Mouse (Mus musculus) heart, embryonic 16.5 days (tissue): ENCODE measurements around the gene Hist1h4b. TPM values are rescaled to one million over a fixed set of nuclear protein-coding genes. Genes with fewer than 3 reads are reported as not detected.
"Not testable (repeated sequence)": the region's sequence is repeated elsewhere in the genome, so short reads cannot be mapped to it uniquely, and the experiment has no call there.

Source experiments
- ATAC-seq: fragments of 200-750 bp; cut with Nextera tagmentation; replicated peaks from 2 replicates; pipeline ENCODE4 v1.8.0; 2017; ENCODE audit warnings: moderate number of reproducible peaks; ENCODE audit not compliant: insufficient read depth, low FRiP score; ENCODE audit errors: extremely low read depth
- H3K27ac ChIP-seq: fragments of 300-500 bp; sonication (generic); 2 replicates; pipeline ENCODE4 v1.5.1; 2014; ENCODE audit warnings: mild to moderate bottlenecking, low read length, control low read depth, moderate library complexity
- H3K27me3 ChIP-seq: fragments of 300-500 bp; sonication (generic); 2 replicates; pipeline ENCODE4 v1.6.1; 2014; ENCODE audit warnings: low read length, mixed read lengths; ENCODE audit not compliant: control insufficient read depth, insufficient read depth
- H3K36me3 ChIP-seq: fragments of 300-500 bp; sonication (generic); 2 replicates; pipeline ENCODE4 v1.6.1; 2014; ENCODE audit not compliant: control insufficient read depth, insufficient read depth
- H3K4me1 ChIP-seq: fragments of 300-500 bp; sonication (generic); 2 replicates; pipeline ENCODE4 v1.6.1; 2014; ENCODE audit warnings: low read length, mixed read lengths; ENCODE audit not compliant: control insufficient read depth, insufficient read depth
- H3K4me2 ChIP-seq: fragments of 300-500 bp; sonication (generic); 2 replicates; pipeline ENCODE4 v1.6.1; 2014; ENCODE audit warnings: low read depth, mild to moderate bottlenecking, control low read depth, low read length
- H3K4me3 ChIP-seq: fragments of 300-500 bp; sonication (generic); 2 replicates; pipeline ENCODE4 v1.5.1; 2014; ENCODE audit warnings: mild to moderate bottlenecking, control low read depth, low read length
- H3K9ac ChIP-seq: fragments of 300-500 bp; sonication (generic); 2 replicates; pipeline ENCODE4 v1.6.1; 2014; ENCODE audit warnings: low read length, control low read depth
- H3K9me3 ChIP-seq: fragments of 300-500 bp; sonication (generic); replicated peaks from 2 replicates; pipeline ENCODE4 v1.6.1; 2016; ENCODE audit warnings: low read length; ENCODE audit not compliant: control insufficient read depth
- WGBS: fragments of 180-500 bp; shearing (Covaris S2); extraction: QIAGEN DNeasy Blood & Tissue Kit; methylation state at CpG from one replicate; pipeline ENCODE4 v1.1.7; 2014; 5-methylcytosine and 5-hydroxymethylcytosine counted together
- polyA plus RNA-seq: library from polyadenylated mRNA; unstranded; fragments of >200 nt; fragmentation: Nextera tagmentation; extraction: Ambion mirVana; gene quantifications from 2 replicates; pipeline ENCODE4 v1.2.1, GENCODE M21; 2015

The Hist1h4b gene
- polyA plus RNA-seq, 1 experiment from 2014 or later = 1.5 TPM

DNA sequence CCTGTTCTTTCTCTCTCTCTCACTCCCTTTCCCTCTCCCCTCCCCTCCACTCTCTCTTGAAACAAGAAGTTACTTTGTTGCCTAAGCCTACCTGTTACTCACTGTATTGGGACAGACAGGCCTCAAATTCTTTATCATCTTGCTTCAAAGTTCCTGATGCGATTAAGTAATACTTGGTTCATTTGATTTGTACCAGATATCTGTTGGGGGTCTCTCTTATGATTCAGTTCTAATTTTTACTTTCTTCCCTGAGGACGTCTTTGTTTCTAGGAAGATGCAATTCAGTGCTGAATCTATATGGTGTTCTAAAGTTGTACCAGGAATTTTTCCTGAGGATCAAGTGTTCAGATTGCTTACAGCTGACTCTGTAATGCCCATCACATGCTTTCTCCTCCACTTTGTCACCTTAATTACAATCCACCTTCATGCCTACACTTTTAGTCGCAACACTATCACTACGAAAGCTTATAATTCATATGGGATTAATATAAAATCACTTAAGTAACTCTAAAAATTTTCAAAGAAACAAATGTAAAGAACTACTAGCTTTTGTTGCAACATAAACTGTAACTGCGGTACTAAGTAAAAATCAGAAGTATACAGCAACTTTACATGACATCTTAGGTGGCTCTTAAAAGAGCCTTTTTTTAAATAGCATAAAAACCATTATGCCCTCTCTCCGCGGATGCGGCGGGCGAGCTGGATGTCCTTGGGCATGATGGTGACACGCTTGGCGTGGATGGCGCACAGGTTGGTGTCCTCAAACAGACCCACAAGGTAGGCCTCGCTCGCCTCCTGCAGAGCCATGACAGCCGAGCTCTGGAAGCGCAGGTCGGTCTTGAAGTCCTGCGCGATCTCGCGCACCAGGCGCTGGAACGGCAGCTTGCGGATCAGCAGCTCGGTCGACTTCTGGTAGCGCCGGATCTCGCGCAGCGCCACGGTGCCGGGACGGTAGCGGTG, 12.1 kb upstream of the Hist1h4b start:
- Histone ChIP-seq H3K27me3 (no peaks in the 10 kb centered on the region), H3K9ac (peak overlapping the region; percentile 72), H3K4me1 (peaks cover 27% of the 10 kb centered on the region), H3K9me3 (no peaks in the 10 kb centered on the region), H3K27ac (peak overlapping the region; percentile 67), H3K4me2 (peak overlapping the region; percentile 77), H3K4me3 (peak overlapping the region; percentile 56), H3K36me3 (no peaks in the 10 kb centered on the region)
- no peak for ATAC-seq
- WGBS = 4% methylated on average over 19 of the region's 36 CpGs

DNA sequence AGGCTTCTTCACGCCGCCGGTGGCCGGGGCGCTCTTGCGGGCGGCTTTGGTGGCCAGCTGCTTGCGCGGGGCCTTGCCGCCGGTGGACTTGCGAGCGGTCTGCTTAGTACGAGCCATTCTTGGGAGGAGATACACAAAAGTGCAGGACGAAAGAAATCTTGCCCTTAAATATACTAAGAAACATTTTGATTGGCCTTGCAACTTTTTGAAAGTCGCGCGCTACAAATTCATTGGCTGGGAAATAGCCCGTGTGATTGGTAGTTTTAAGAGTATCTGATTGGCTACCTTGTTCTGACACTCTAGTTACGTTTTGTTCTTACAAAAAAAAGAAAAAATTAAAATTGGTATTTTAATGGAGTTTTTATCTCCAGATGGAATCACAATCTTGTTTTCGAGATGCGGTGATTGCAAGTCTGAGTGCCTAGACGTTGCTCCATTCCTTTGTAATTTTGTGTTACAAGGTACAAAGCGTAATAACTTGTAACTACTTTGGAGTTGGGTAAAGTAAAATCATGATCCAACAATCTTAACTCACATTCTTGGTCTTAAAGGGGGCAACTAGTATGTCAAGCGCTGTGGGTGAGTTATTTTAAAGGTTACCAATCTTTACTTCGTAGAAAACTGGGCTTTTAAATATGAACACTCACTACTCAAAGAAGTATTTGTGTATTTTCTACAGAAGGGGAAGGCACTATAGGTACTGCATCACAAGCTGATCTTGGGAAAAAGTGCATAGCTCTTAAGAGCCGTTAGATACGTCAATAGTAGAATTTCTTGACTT, 11.2 kb upstream of the Hist1h4b start, which contains the start of gene Hist1h3c:
Gene Hist1h3c (minus strand): TSS at position 222 of the 781 bp plus-strand sequence.
- Histone ChIP-seq H3K27ac (peak within 1 kb of the TSS; percentile 99), H3K4me2 (peak within 1 kb of the TSS; percentile 77), H3K4me3 (peak within 1 kb of the TSS; percentile 56), H3K4me1 (peaks cover 23% of the 10 kb centered on the region), H3K27me3 (no peaks in the 10 kb centered on the region), H3K9me3 (no peaks in the 10 kb centered on the region), H3K36me3 (no peaks in the 10 kb centered on the region), H3K9ac (peak within 1 kb of the TSS; percentile 77)
- under 1% methylated on average over 28 of the region's 28 CpGs for WGBS
- ATAC-seq = peak; percentile 52

DNA sequence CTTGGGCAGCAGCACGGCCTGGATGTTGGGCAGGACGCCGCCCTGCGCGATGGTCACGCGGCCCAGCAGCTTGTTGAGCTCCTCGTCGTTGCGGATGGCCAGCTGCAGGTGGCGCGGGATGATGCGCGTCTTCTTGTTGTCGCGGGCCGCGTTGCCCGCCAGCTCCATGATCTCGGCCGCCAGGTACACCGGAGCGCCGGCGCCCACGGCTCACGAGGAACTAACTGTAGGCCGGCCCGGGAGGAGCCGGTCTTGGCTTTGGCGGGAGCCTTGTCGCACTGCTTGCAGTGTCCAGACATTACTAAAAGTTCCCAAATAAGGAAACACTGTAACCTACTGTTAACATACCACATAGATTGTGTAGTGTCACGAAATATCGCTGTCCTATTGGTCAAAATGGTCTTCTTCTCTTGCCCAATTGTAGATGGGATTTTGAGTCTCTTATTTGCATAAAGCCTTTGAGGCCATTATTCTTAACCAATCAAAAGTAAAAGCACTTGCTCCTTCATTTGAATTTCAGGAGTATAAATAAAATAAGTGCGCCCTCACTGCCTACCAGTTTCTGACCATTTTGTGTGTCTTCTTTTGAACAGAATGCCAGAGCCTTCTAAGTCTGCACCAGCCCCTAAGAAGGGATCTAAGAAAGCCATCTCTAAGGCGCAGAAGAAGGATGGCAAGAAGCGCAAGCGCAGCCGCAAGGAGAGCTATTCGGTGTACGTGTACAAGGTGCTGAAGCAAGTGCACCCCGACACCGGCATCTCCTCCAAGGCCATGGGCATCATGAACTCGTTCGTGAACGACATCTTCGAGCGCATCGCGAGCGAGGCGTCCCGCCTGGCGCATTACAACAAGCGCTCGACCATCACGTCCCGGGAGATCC, 10.4 kb upstream of the Hist1h4b start, which contains the start of gene Hist1h2bb:
Gene Hist1h2bb (plus strand): TSS at position 534 of the 880 bp plus-strand sequence.
- not testable (repeated sequence) for H3K27me3 ChIP-seq, H3K36me3 ChIP-seq, H3K9me3 ChIP-seq
- H3K27ac ChIP-seq = peak within 1 kb of the TSS; percentile 99
- peak; percentile 91 for ATAC-seq
- peak within 1 kb of the TSS; percentile 56 for H3K4me3 ChIP-seq
- H3K4me1 ChIP-seq = peaks cover 19% of the 10 kb centered on the region
- H3K4me2 ChIP-seq = peak within 1 kb of the TSS; percentile 77
- peak within 1 kb of the TSS; percentile 77 for H3K9ac ChIP-seq
- WGBS = 1% methylated on average over 36 of the region's 58 CpGs

DNA sequence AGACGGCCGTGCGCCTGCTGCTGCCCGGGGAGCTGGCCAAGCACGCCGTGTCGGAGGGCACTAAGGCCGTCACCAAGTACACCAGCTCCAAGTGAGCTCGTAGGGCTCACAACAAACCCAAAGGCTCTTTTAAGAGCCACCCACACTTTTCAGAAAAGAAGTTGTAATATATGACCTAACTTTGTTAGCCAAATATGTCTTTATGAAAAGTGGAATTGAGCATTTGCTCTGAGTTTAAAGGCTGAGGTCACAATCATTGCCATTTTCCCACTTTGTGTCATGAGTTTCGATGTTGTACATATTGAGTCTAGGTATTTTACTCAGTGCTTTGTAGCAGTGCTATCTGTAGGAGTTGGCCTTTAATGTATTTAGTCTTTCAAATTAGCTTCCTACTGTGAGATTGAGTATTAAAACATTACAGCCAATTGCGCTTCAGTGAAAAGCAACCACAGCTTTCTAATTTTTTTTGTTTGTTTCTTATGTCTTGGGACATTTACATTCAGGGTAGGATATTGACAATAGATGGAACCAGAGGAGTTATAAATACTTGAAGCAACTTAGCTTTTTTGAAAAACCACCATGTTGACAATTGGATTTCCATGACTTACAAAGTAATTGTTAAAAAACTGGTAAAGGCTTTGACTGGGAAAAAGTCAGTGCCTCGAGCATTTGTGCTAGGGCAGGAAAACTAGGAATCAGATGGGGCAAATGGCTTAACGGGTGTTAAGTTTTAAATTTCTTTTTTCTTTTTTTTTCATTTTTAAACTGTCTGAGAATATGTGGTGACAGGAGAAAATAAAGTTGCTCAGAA, 9.5 kb upstream of the Hist1h4b start:
- peaks cover 14% of the 10 kb centered on the region for H3K4me1 ChIP-seq
- peak overlapping the region; percentile 77 for H3K4me2 ChIP-seq
- peak overlapping the region; percentile 99 for H3K27ac ChIP-seq
- peak overlapping the region; percentile 71 for H3K9ac ChIP-seq
- H3K9me3 ChIP-seq = no peaks in the 10 kb centered on the region
- WGBS = 8% methylated on average over 10 of the region's 13 CpGs
- no peaks in the 10 kb centered on the region for H3K27me3 ChIP-seq
- ATAC-seq = peak; percentile 8; the same call in 1 of the 2 replicates
- H3K4me3 ChIP-seq = peak overlapping the region; percentile 56
- H3K36me3 ChIP-seq = no peaks in the 10 kb centered on the region

DNA sequence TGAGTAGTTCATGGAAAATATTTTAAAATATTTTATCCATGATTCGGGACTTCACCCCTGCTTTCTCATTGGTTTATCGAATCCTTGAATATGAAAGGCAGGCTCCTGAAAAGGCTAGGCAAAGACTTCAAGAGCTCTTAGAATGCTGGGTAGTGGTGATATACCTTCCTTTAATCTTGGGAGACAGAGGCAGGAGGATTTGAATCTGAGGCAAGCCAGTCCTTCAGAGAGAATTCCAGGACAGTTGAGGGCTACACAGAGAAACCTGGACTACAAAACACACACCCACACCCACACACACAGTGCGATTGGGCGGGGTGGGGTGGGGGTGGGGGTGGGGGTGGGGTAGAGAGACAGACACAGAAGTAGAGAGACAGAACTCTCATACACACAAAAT, 8.9 kb upstream of the Hist1h4b start:
- no peak for ATAC-seq
- 16% methylated on average over 4 of the region's 4 CpGs for WGBS
- Histone ChIP-seq H3K4me2 (peak overlapping the region; percentile 77), H3K36me3 (no peaks in the 10 kb centered on the region), H3K27ac (peak overlapping the region; percentile 99), H3K27me3 (no peaks in the 10 kb centered on the region), H3K4me1 (peaks cover 14% of the 10 kb centered on the region), H3K9ac (peak overlapping the region; percentile 71), H3K4me3 (no peak overlapping the region), H3K9me3 (no peaks in the 10 kb centered on the region)

DNA sequence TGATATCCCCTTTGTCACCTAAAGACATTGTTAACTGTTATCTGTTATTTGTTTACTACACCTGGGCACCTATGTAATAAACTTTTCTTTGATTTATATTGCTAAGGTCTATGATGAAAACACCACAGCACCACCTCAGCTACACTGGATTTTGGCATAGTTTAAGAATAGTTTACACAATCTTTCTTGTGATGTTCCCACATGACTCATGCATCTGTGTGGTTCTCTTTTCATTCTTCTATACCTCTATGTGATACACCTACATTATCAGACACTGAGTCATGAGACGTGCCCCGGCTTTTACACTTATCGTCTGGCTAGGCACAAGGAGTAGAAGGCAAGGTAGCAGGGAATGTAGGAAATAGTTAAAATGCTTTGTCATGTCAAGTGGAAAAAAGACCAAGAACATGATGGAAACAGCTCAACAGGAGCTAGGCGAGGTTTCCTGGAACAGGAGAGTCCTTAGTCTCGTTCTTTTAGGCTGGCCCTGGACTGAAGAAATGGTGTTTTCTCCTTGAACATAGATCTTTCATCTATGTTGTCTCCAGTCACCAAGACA, 7.2 kb upstream of the Hist1h4b start:
- peaks cover 14% of the 10 kb centered on the region for H3K4me1 ChIP-seq
- no peak overlapping the region for H3K4me3 ChIP-seq
- no peaks in the 10 kb centered on the region for H3K9me3 ChIP-seq
- no peak overlapping the region for H3K27ac ChIP-seq
- no peak for ATAC-seq
- no peak overlapping the region for H3K9ac ChIP-seq
- no peak overlapping the region for H3K4me2 ChIP-seq
- H3K36me3 ChIP-seq = no peaks in the 10 kb centered on the region
- H3K27me3 ChIP-seq = no peaks in the 10 kb centered on the region
- 81% methylated on average over 5 of the region's 5 CpGs for WGBS

DNA sequence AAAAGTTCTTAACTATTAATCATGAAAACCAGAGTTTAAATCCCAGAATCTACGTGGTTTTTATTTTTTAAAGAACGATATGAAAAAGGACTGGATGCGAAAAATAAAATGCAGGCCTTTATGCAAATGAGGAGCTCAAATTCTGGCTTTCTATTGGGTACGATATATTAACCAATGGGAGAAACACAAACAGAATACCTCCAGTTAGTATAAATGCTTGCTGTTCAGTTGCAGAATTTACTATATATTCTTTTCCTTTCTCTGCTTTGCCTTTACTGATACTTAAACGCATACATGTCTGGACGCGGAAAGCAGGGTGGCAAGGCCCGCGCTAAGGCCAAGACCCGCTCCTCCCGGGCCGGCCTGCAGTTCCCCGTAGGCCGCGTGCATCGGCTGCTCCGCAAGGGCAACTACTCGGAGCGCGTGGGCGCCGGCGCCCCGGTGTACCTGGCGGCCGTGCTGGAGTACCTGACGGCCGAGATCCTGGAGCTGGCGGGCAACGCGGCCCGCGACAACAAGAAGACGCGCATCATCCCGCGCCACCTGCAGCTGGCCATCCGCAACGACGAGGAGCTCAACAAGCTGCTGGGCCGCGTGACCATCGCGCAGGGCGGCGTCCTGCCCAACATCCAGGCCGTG, 5.9 kb upstream of the Hist1h4b start, which contains the start of gene Hist1h2ab:
Gene Hist1h2ab (plus strand): TSS at position 288 of the 639 bp plus-strand sequence.
- not testable (repeated sequence) for H3K27me3 ChIP-seq, H3K9me3 ChIP-seq, H3K36me3 ChIP-seq
- 0 out of 2 replicates have a peak, but pooled peaks have one; percentile 21 for ATAC-seq
- peak within 1 kb of the TSS; percentile 75 for H3K9ac ChIP-seq
- H3K4me1 ChIP-seq = peaks cover 14% of the 10 kb centered on the region
- peak within 1 kb of the TSS; percentile 94 for H3K27ac ChIP-seq
- H3K4me3 ChIP-seq = peak within 1 kb of the TSS; percentile 53
- peak within 1 kb of the TSS; percentile 76 for H3K4me2 ChIP-seq
- 2% methylated on average over 29 of the region's 47 CpGs for WGBS
